Mouse (Mus musculus) kidney, postnatal 0 days (tissue): ENCODE data around the gene Dnal1. TPM values are rescaled to one million over a fixed set of nuclear protein-coding genes. Genes with fewer than 3 reads are reported as not detected.

Source experiments
- ATAC-seq: fragments of 200-750 bp; cut with Nextera tagmentation; replicated peaks from 2 replicates; pipeline ENCODE4 v1.8.0; 2017; ENCODE audit warnings: low read depth, moderate number of reproducible peaks, moderate TSS enrichment, moderate library complexity; ENCODE audit not compliant: low FRiP score
- DNase-seq: peaks from one replicate; pipeline ENCODE4 v3.0.0-alpha.2; 2016; ENCODE audit warnings: low spot score
- H3K27ac ChIP-seq: fragments of 300-500 bp; sonication (generic); 2 replicates; pipeline ENCODE4 v1.5.1; 2014; ENCODE audit warnings: mild to moderate bottlenecking
- H3K27me3 ChIP-seq: fragments of 300-500 bp; sonication (generic); 2 replicates; pipeline ENCODE4 v1.6.1; 2014; ENCODE audit warnings: low read length, mixed read lengths; ENCODE audit not compliant: insufficient read depth
- H3K36me3 ChIP-seq: fragments of 300-500 bp; sonication (generic); 2 replicates; pipeline ENCODE4 v1.6.1; 2014; ENCODE audit warnings: low read length, mixed read lengths; ENCODE audit not compliant: insufficient read depth
- H3K4me1 ChIP-seq: fragments of 300-500 bp; sonication (generic); replicated peaks from 2 replicates; pipeline ENCODE4 v1.6.1; 2014; ENCODE audit warnings: antibody characterized with exemption, low read length, mixed read lengths; ENCODE audit not compliant: insufficient read depth
- H3K4me2 ChIP-seq: fragments of 300-500 bp; sonication (generic); 2 replicates; pipeline ENCODE4 v1.6.1; 2014; ENCODE audit warnings: mild to moderate bottlenecking, low read length, moderate library complexity, mixed read lengths
- H3K4me3 ChIP-seq: fragments of 300-500 bp; sonication (generic); replicated peaks from 2 replicates; pipeline ENCODE4 v1.5.1; 2014; ENCODE audit warnings: low read depth, low read length
- H3K9ac ChIP-seq: fragments of 300-500 bp; sonication (generic); 2 replicates; pipeline ENCODE4 v1.6.1; 2014; ENCODE audit warnings: low read depth, low read length
- H3K9me3 ChIP-seq: fragments of 300-500 bp; sonication (generic); replicated peaks from 2 replicates; pipeline ENCODE4 v1.6.1; 2016; ENCODE audit warnings: low read length, inconsistent platforms, mixed read lengths
- CTCF ChIP-seq: IDR thresholded peaks from 2 replicates; pipeline ENCODE4 v1.5.1; 2016; ENCODE audit warnings: antibody characterized with exemption, low read depth, mild to moderate bottlenecking, moderate library complexity
- WGBS: fragments of 180-500 bp; shearing (Covaris S2); extraction: QIAGEN DNeasy Blood & Tissue Kit; methylation state at CpG from one replicate; pipeline ENCODE4 v1.1.7; 2014; 5-methylcytosine and 5-hydroxymethylcytosine counted together
- polyA plus RNA-seq: library from polyadenylated mRNA; unstranded; fragments of >200 nt; fragmentation: Nextera tagmentation; extraction: Ambion mirVana; gene quantifications from 2 replicates; pipeline ENCODE4 v1.2.1, GENCODE M21; 2015

Dnal1 gene
- polyA plus RNA-seq, 1 experiment from 2014 or later, result 3.4 TPM

DNA sequence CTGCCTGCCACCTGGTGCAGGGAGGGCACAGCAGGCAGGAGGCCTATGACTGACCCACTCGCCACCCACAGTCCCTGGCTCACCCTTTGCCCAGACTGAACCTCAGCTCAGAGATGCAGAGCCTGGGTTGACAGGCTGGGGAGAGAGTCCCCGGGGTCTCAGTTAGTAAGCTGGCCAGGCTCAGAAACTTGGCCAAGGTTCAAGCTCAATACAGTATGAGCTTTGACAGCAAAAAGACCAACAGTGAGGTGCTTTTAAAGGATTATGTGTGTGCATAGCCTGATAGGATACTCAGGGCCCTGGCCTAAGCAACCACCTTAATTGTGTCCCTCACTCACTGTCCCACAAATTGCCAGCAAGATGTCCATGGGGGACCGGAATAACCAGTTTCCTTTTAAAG is 65.9 kb downstream of the Dnal1 start:
- Histone ChIP-seq H3K4me2 (no peak overlapping the region), H3K27ac (peak overlapping the region; percentile 57; the same call in 1 of the 2 replicates), H3K4me3 (no peak overlapping the region)

DNA sequence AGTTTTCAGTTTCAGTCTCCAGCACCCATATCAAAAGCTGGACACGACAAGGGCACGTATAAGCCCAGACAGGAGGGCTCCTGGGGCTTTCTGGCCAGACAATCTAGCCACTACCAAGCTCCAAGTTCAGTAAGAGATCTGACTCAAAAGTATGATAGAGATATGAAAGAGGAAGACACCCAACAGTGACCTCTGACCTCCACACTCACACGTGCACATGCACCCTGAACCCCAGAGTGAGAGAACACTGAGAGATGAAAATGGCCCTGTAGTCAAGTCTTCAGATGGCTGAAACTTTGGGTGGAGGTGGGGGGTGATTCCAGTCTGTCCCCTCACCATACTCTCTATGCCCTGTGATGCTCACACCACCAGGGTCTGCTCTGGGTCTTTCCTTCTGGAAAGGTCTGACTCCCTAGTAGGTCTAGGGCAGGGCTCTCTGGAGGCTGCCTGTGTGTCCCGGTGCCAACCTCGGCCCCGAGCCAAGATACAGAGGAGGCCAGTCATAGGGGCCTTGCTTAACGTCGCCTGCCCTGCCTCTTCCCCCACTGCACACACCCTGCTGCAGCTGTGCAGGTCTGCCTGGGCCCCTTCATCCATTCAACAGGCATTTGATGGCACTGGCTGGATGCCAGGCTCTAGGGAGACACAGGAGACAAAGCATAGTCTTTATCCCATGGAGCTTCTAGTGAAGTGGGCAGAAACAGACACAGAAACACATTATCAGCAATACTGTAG is 66.7 kb downstream of the Dnal1 start:
- 61% methylated on average over 8 of the region's 8 CpGs for WGBS
- Histone ChIP-seq H3K4me2 (no peak overlapping the region), H3K4me3 (no peak overlapping the region), H3K36me3 (no peaks in the 10 kb centered on the region), H3K4me1 (peaks cover 51% of the 10 kb centered on the region), H3K9me3 (no peaks in the 10 kb centered on the region), H3K27ac (0 out of 2 replicates have a peak overlapping the region, but pooled peaks have one; percentile 15), H3K27me3 (no peaks in the 10 kb centered on the region), H3K9ac (no peak overlapping the region)
- DNase-seq (no peak), ATAC-seq (no peak; the same call in 1 of the 2 replicates)
- no peak for TF ChIP-seq CTCF

More for the DNA sequence above, 65.9 kb downstream of the Dnal1 start:
- H3K36me3 ChIP-seq, result no peaks in the 10 kb centered on the region
- no peaks in the 10 kb centered on the region for H3K27me3 ChIP-seq
- 46% methylated on average over 3 of the region's 3 CpGs for WGBS
- TF ChIP-seq CTCF, result no peak
- no peaks in the 10 kb centered on the region for H3K9me3 ChIP-seq
- no peak for ATAC-seq
- H3K9ac ChIP-seq, result peak overlapping the region; percentile 5; the same call in 1 of the 2 replicates
- no peak for DNase-seq
- peaks cover 55% of the 10 kb centered on the region for H3K4me1 ChIP-seq

GRCm38 (mm10) chr12:84181999-84182398 is 67.8 kb downstream of the Dnal1 start:
- no peak overlapping the region for H3K4me2 ChIP-seq
- TF ChIP-seq CTCF, result no peak
- no peak overlapping the region for H3K27ac ChIP-seq
- H3K9me3 ChIP-seq, result no peaks in the 10 kb centered on the region
- H3K9ac ChIP-seq, result no peak overlapping the region
- H3K4me1 ChIP-seq, result peaks cover 42% of the 10 kb centered on the region
- DNase-seq (no peak), ATAC-seq (no peak)
- no peaks in the 10 kb centered on the region for H3K36me3 ChIP-seq
- H3K4me3 ChIP-seq, result no peak overlapping the region
- 71% methylated on average over 6 of the region's 6 CpGs for WGBS
- H3K27me3 ChIP-seq, result no peaks in the 10 kb centered on the region

DNA sequence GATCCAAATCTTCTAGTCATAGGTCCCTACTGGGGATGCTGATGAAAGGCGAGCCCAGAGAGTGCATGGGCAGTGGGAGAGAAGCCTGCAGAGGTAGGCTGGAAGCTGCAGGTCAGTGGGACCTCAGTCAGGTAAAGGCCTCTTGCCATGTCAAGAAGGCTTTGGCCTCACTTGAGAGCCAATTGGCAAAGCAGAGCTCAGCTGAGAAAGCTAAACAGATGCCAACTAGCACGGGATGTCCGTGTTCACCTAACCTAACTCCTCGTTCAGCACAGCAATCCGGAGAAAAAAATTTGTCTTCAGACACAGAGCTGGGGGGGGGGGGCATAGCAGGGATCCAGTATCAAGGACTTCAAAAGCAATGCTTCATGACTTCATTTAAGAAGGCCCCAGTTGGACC is 70.8 kb downstream of the Dnal1 start:
- 84% methylated on average over 5 of the region's 5 CpGs for WGBS
- no peaks in the 10 kb centered on the region for H3K36me3 ChIP-seq
- H3K27me3 ChIP-seq, result no peaks in the 10 kb centered on the region
- no peak overlapping the region for H3K27ac ChIP-seq
- H3K4me2 ChIP-seq, result no peak overlapping the region
- DNase-seq, result no peak
- peaks cover 47% of the 10 kb centered on the region for H3K4me1 ChIP-seq
- ATAC-seq, result no peak
- H3K4me3 ChIP-seq, result no peak overlapping the region
- H3K9ac ChIP-seq, result no peak overlapping the region
- H3K9me3 ChIP-seq, result no peaks in the 10 kb centered on the region
- TF ChIP-seq CTCF, result no peak

DNA sequence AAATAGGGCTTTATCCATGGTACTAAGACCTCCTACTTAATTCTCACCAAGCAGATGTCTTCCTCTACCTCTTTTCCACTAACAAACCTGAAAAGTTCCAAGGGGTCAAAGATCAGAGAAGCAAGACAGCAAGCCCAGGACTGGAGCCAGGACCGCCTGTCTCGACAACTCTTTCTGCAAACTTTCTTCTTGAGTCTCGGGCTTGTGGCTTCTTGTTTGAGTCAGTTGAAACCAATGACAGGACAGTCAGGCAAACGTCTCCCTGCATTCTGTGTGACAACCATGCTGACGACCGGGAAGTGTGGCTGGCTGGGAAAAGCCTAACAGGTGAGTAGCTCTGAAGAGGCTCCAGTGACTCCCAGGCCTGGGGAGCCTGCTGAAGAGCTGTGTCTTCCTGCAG is 71.4 kb downstream of the Dnal1 start:
- WGBS, result 64% methylated on average over 6 of the region's 6 CpGs
- no peak for ATAC-seq
- no peak overlapping the region for H3K27ac ChIP-seq
- H3K4me1 ChIP-seq, result peaks cover 47% of the 10 kb centered on the region
- H3K4me2 ChIP-seq, result no peak overlapping the region
- no peak overlapping the region for H3K9ac ChIP-seq
- H3K27me3 ChIP-seq, result no peaks in the 10 kb centered on the region
- H3K9me3 ChIP-seq, result no peaks in the 10 kb centered on the region
- TF ChIP-seq CTCF, result no peak
- no peak overlapping the region for H3K4me3 ChIP-seq
- DNase-seq, result no peak
- no peaks in the 10 kb centered on the region for H3K36me3 ChIP-seq

DNA sequence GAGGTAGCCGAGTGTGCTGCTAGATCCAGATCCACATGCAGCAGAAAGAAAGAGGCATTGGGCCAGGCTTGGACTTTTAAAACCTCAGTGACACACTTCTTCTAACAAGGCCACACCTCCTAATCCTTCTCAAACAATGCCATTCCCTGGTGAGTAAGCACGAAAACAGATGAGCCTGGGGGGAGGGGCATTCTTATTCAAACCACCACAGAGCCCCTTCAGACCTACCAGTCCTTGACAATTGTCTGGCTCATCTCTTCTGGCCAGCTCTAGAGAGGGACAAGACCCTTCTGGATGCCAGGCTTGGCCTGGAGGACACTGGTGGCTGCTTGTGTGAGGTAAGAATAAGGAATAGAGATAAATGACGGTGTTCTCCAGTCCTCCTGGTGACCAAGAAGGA is 72.4 kb downstream of the Dnal1 start:
- Histone ChIP-seq H3K9ac (no peak overlapping the region), H3K9me3 (no peaks in the 10 kb centered on the region), H3K27ac (0 out of 2 replicates have a peak overlapping the region, but pooled peaks have one; percentile 34), H3K36me3 (no peaks in the 10 kb centered on the region), H3K27me3 (no peaks in the 10 kb centered on the region), H3K4me2 (no peak overlapping the region), H3K4me3 (no peak overlapping the region), H3K4me1 (peaks cover 47% of the 10 kb centered on the region)
- DNase-seq (no peak), ATAC-seq (no peak)
- WGBS, result 83% methylated on average over 3 of the region's 3 CpGs
- no peak for TF ChIP-seq CTCF
